Mouse (Mus musculus): ENCODE results near the gene Ywhag.

GRCm38 (mm10) chr5:135970247-135970646 is 35.8 kb upstream of the Ywhag start:
- TF ChIP-seq POLR2A (IDR thresholded peaks at IDR 0.05; ENCODE audit: borderline replicate concordance, extremely low read depth, insufficient read depth, insufficient read length, poor library complexity, severe bottlenecking): no peak
- TF ChIP-seq CTCF (IDR thresholded peaks at IDR 0.05; ENCODE audit: borderline replicate concordance, extremely low read depth, insufficient read depth, insufficient read length): no peak

Data from brain, embryonic 14.5 days (tissue).